Mouse (Mus musculus): ENCODE results near the gene Ano5.

- TF ChIP-seq CTCF (IDR thresholded peaks at IDR 0.05; ENCODE audit: low read depth, low read length) (no peak), POLR2A (IDR thresholded peaks at IDR 0.05; ENCODE audit: insufficient read depth, low read length) (no peak)
Observed at GRCm38 (mm10) chr7:51625161-51625560, 114.3 kb downstream of the Ano5 start.

Measured in ES-Bruce4 (cell line).